Comparison of ENCODE assay signal across 8 mouse cellular contexts in the genomic region with DNA sequence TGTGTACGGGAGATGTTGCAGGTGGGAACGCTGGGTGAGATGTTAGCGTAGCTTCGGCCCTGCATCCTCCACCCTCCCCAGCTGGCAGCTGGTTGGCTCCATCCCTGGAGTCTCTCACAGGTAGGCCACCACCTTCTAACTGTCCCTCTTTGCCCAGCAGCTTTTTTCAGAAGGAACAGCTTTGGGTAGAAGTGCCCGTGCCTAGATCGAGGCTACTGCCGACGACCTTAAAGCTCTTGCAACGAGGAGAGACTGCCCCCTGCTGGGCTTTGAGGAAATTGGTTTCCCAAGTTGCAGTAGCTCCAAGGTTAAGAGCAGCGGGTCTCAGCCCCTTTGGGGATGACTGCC. TPM values are rescaled to one million over a fixed set of nuclear protein-coding genes. Genes with fewer than 3 reads are reported as not detected.
DNase-seq lines count a peak whose midpoint lies in the region; ATAC-seq and TF ChIP-seq lines count a peak whose summit lies in the region.
"Had no signal": no experiment of that assay in that cellular context is flagged by ENCODE, and none has a peak within 500 bp of the region (broad histone marks: within the 10 kb centered on the region; RNA-seq: fewer than 3 reads in every experiment).

No protein-coding gene starts in this region.

- peaks cover 52% of the 10 kb centered on the region for H3K27me3 ChIP-seq in G1E (ENCODE audit: insufficient read depth, low read length)

- no peaks in the 10 kb centered on the region for H3K36me3 ChIP-seq in G1E (replicated peaks)
- H3K36me3 ChIP-seq: hindbrain, embryonic 15.5 days had no signal

- H3K4me3 ChIP-seq in G1E (ENCODE audit: low read depth, low read length), result no peak overlapping the region
- no peak overlapping the region for H3K4me3 ChIP-seq in layer of hippocampus, adult 2 months
- H3K4me3 ChIP-seq: hindbrain, embryonic 15.5 days had no signal

- peak; percentile 77 for TF ChIP-seq CTCF in G1E (IDR thresholded peaks at IDR 0.05; ENCODE audit: low read depth, low read length)
- TF ChIP-seq CTCF in layer of hippocampus, adult 2 months (conservative IDR thresholded peaks at IDR 0.05), result peak; percentile 94

- peaks cover 5% of the 10 kb centered on the region; the same call in 1 of the 2 replicates for H3K4me1 ChIP-seq in G1E (ENCODE audit: insufficient read depth, low read depth, low read length)
- H3K4me1 ChIP-seq: hindbrain, embryonic 15.5 days had no signal

- no peak for ATAC-seq in G1E (ENCODE audit: extremely low read depth, insufficient number of reproducible peaks, low FRiP score, poor library complexity, severe bottlenecking)

- DNase-seq in CD4-positive helper T cell, adult 2 months (ENCODE audit: low read depth, low spot score), result peak; percentile 68
- DNase-seq in G1E (ENCODE audit: low spot score), result peak; percentile 52
- peak; percentile 70 for DNase-seq in cerebellum, adult 8-10 months
- DNase-seq in frontal cortex, postnatal 36 days (ENCODE audit: low spot score in 2 of 2), result peak; percentile 74
- peak in 1 of 2 experiments; percentile 77 for DNase-seq in layer of hippocampus, adult 2 months (ENCODE audit: low spot score in 2 of 2)
- DNase-seq in lung, postnatal 36 days, result peak; percentile 80
- peak; percentile 35 to 66 for DNase-seq in spleen, adult 18-20 months

- no peaks in the 10 kb centered on the region for H3K9me3 ChIP-seq in G1E (replicated peaks)
- H3K9me3 ChIP-seq: hindbrain, embryonic 15.5 days had no signal

- H3K27ac ChIP-seq in layer of hippocampus, adult 2 months, result no peak overlapping the region
- H3K27ac ChIP-seq: hindbrain, embryonic 15.5 days had no signal

RNA-seq across cellular contexts. Expression of a gene that starts 15.2 kb away (rescaled TPM):
- 0.75 and 1.1 TPM in 2 replicates for total RNA-seq in G1E (2014; fragmentation: Nextera tagmentation)
- 3.1 and 3.5 TPM in 2 replicates for total RNA-seq in G1E (2017)
- polyA plus RNA-seq in G1E (2012), result 0.43 and 0.51 TPM in 2 replicates
- total RNA-seq in layer of hippocampus, adult 2 months (2021), result 10 to 100 TPM; 17.2 to 18.4 TPM

RNA-seq across cellular contexts. Expression of a gene that starts 19.1 kb away (rescaled TPM):
- total RNA-seq in G1E (2014; fragmentation: Nextera tagmentation) (0.60 and 1.7 TPM in 2 replicates), G1E (2017) (0.87 and 1.1 TPM in 2 replicates)
- polyA plus RNA-seq in G1E (2012), result 0.06 and 0.17 TPM in 2 replicates
- total RNA-seq in layer of hippocampus, adult 2 months (2021), result 1 to 10 TPM; 2.1 to 3.2 TPM

Comparison
In these comparisons a context has a peak if more than half of its experiments do, and no peak if none do; other contexts are left out.
1. RNA of a gene that starts 15.2 kb away (total RNA-seq): 17.2 to 18.4 TPM in layer of hippocampus, adult 2 months; 0.75 to 3.5 TPM in G1E; every median in the first group is over 4 times any median in the second.